Mouse (Mus musculus) adrenal gland, postnatal 4 days (tissue): ENCODE data around the gene Gprin3. TPM values are rescaled to one million over a fixed set of nuclear protein-coding genes. Genes with fewer than 3 reads are reported as not detected.

Experiments used
- DNase-seq, 2 experiments: peaks; one replicate each; pipeline ENCODE4 v3.0.0; 2021 to 2022; ENCODE audit warnings: low spot score in 2 of 2, mixed read lengths in 2 of 2
- long read RNA-seq, 2 experiments: library from polyadenylated mRNA; stranded (forward); transcript quantifications; one replicate each; pipeline ENCODE4 v2.0.0; 2021
- total RNA-seq, 2 experiments: library from RNA; stranded (reverse); gene quantifications; 2 replicates each; pipeline ENCODE4 v1.2.3; 2021

Gprin3 gene
- total RNA-seq: 1 to 10 TPM; 3.3 to 3.4 TPM
- long read RNA-seq, experiment 1, full-length matches to known transcripts: 1 of 1 reads
- long read RNA-seq, experiment 1, partial matches to known transcripts: 0 of 1 reads
- long read RNA-seq, experiment 1, other reads (novel, unspliced or antisense): 0 of 1 reads
- long read RNA-seq, experiment 2, full-length matches to known transcripts: 1 of 2 reads
- long read RNA-seq, experiment 2, partial matches to known transcripts: 0 of 2 reads
- long read RNA-seq, experiment 2, other reads (novel, unspliced or antisense): 1 of 2 reads

GRCm38 (mm10) chr6:59425824-59426533, at the start of gene Gprin3:
TSS of gene Gprin3 (minus strand) at chr6:59426294.
- DNase-seq: peak; percentile 56 to 70

- no peak for DNase-seq
Measured at GRCm38 (mm10) chr6:59458861-59459260, 32.8 kb upstream of the Gprin3 start.

GRCm38 (mm10) chr6:59456116-59456515, 30.0 kb upstream of the Gprin3 start:
- DNase-seq: no peak

DNA sequence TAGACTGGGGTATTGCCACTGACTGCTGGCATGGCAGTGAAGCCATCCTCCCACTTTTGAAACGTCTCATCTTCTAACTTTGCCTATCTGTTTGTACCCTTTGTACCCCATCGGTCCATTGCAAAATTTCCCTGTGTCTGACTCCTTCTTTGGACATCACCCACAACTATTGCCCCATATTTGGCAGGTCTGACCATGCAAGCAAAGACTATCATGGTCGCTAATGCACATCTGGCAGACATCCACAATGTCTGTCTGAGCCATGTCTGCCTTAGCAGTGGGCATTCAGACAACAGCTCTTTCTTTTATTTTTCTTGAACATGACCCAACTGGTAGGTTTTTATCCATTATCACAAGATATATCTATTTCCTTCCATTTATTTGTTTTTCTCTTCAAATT, 25.3 kb upstream of the Gprin3 start:
- no peak for DNase-seq

- no peak for DNase-seq
Measured at GRCm38 (mm10) chr6:59445101-59445503, 19.0 kb upstream of the Gprin3 start.

- DNase-seq: no peak
Measured at GRCm38 (mm10) chr6:59435906-59436305, 9.8 kb upstream of the Gprin3 start.

DNA sequence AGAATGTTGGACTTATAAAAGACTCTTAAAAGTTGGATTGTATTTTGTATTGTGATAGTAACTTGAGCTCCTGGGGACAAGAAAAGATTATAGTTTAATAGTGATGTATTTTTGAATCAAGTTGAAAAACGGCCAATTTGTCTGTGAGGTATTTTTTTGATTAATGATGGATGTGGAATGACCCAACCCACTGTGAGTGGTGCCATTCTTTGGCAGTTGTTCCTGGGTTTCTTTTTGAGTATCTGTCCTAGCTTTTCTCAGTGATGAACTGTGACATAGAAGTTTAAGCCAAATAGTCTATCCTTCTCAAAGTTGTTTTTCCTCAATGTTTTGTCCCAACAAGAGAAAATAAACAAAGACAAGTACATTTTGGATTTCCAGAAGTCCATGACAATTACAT, 7.0 kb upstream of the Gprin3 start:
- DNase-seq: no peak

GRCm38 (mm10) chr6:59426534-59426885, 416 bp upstream of the Gprin3 start:
- DNase-seq: no peak

- no peak for DNase-seq
Measured at GRCm38 (mm10) chr6:59424871-59425740, 988 bp downstream of the Gprin3 start.

GRCm38 (mm10) chr6:59423836-59424235, 2.3 kb downstream of the Gprin3 start:
- DNase-seq: no peak

DNA sequence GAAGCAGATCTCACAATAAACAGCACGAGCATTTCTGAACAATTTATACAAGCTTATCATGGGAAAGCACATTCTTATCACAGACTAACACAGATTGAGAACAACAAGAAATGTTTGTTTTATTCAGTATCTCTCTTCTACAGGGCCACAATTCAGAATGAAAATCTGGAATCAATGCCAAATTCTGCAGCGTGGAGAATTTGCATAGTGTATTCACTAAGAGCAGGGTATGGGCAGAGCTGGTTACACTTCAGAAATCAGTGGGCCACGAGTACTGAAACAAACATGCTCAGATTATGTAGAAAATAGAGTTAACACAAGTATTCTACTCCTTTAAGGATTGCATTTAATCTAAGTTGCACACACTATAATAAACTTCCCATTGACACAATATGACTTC, 6.8 kb downstream of the Gprin3 start:
- DNase-seq: no peak

DNA sequence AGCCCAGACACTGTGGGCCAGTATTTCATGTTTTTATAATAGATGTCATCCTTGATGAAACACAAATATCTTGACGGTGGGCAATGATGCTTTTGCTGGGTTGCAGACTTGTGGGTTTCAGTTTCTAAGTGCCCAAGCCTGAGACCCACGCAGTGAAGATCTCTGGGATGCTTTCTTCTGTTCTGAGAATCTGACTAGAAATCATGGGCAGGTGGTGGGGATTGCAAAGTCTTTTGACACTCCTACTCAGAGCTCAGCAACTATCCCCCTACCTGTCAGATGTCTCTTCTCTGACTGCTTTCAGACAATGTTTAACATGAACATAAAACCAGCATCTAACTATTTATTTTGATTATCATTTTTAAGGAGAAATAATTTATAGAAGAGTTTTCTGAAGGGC, 7.4 kb downstream of the Gprin3 start:
- DNase-seq: no peak

- no peak for DNase-seq
Measured at GRCm38 (mm10) chr6:59414816-59415215, 11.3 kb downstream of the Gprin3 start.

GRCm38 (mm10) chr6:59412417-59413346, 13.4 kb downstream of the Gprin3 start:
- no peak for DNase-seq

GRCm38 (mm10) chr6:59409001-59409700, 16.9 kb downstream of the Gprin3 start:
- DNase-seq: no peak

DNA sequence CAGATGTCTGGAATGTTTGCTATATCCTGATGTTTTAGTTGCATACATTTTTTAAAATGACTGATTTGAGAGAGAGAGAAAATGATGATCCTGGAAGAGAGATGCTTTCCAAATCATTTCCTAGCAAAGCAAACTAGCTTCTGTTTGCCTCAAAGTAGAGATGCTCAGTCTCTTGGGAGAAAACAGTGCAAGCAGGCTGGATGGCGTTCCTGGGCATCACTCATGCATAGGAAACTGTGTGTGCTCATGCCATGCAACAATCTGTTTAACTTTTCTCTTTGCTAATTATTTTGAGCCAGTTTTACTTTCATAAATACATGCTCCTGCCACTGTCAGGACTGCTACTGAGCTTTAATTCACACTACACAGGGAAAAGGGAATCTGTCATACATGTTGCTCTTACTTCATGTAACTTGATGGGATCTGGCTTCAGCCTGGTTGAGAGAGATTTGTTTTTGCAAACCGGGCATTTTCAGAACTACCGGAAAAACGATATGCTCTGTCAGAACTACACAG, 18.6 kb downstream of the Gprin3 start:
- DNase-seq: no peak

DNA sequence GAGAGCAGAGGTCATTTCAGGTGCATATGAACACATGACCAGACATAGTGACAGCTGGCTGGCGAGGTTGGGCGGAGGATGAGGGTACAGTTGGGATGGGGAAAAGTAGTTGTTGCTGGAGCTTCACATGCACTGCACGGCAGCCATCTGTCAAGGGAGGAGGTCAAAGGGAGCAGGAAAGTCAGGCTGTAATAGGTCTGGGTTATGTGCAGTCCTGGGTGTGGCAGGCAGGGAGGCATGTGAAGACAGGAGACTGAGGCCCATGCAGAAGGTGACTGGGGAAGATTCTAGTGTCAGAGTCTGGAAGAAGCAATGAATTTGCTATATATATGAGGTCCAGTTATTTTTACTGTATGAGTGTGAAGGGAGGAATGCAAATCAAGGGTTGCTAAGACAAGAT, 35.9 kb downstream of the Gprin3 start:
- DNase-seq: no peak

DNA sequence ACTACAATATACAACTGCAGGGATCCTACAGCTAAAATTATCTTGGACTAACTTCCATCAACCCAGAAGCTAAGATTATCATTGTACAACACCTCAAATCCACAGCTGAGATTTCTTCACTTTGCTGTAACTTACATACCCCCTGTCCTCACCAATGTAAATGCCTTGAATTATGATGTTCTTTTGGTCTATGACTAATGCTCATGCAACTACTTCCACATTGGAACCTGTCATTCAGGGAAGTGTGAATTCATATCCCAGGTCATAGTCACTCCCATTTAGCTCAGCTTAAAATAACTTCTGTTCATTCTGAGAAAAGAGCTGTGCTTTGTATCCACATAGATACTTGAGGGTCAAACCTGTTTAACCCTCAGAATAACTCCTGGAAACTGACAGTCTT, 60.8 kb downstream of the Gprin3 start:
- DNase-seq: no peak

- DNase-seq: no peak
Measured at GRCm38 (mm10) chr6:59363282-59363681, 62.8 kb downstream of the Gprin3 start.

DNA sequence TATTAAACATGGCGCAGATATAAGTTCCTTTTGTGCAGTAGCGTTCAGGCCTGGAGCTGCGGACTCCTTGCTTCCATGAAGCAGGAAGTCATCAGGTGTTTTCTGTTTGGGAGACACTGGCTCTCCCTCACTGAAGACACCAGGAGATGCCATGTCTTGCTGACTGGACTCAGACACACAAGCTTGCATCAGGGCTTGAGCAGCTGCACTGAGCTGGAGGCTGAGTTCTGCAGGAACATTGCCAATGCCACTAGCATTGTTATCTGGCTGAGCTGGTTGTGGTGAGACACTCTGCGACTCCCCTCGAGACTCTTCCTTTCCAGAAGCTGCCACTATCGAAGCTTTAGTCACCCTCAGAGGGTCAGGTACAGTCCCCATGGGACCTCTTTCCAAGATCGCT, 71.2 kb downstream of the Gprin3 start:
- no peak for DNase-seq
